Mouse (Mus musculus) cerebral cortex, adult 2 months (tissue): ENCODE measurements around the gene Vmn1r90.

Source experiments
- WGBS: fragments of 180-500 bp; shearing (Covaris S2); methylation state at CpG from one replicate; pipeline ENCODE4 v1.1.7; 2018; 5-methylcytosine and 5-hydroxymethylcytosine counted together

Gene Vmn1r90

GRCm38 (mm10) chr7:14563406-14563805, at the start of gene Vmn1r90:
Vmn1r90 (minus strand) TSS chr7:14563506.
- 41% methylated on average over 1 of the region's 1 CpGs for WGBS

GRCm38 (mm10) chr7:14593009-14593408, 29.7 kb upstream of the Vmn1r90 start:
- WGBS: 70% methylated on average over 8 of the region's 8 CpGs

- WGBS: 85% methylated on average over 1 of the region's 1 CpGs
These were observed 11.0 kb downstream of the Vmn1r90 start for GRCm38 (mm10) chr7:14552284-14552683.

GRCm38 (mm10) chr7:14525280-14525679, 38.0 kb downstream of the Vmn1r90 start:
- WGBS: 49% methylated on average over 1 of the region's 1 CpGs

- WGBS: 88% methylated on average over 1 of the region's 1 CpGs
These were observed 40.7 kb downstream of the Vmn1r90 start for GRCm38 (mm10) chr7:14522636-14523035.

- WGBS: 59% methylated on average over 3 of the region's 3 CpGs
These were observed 45.0 kb downstream of the Vmn1r90 start for GRCm38 (mm10) chr7:14518301-14518700.
